Mouse (Mus musculus) hindbrain, embryonic 13.5 days (tissue): ENCODE measurements at regions not wholly inside any gene's neighbourhood (a gene's known extent, or its start where the extent isn't known, plus 50 kb on each side); places are given as distances from the start of the nearest gene placed in this dataset.
A peak's percentile ranks its signal among the peaks of the same experiment; 100 is the strongest.

Experiments
- ATAC-seq: fragments of 200-750 bp; cut with Nextera tagmentation; 2 replicates; pipeline ENCODE4 v1.8.0; 2017; ENCODE audit warnings: moderate TSS enrichment; ENCODE audit not compliant: low FRiP score
- H3K27ac ChIP-seq: fragments of 300-500 bp; sonication (generic); 2 replicates; pipeline ENCODE4 v1.5.1; 2015; ENCODE audit warnings: inconsistent platforms, mild to moderate bottlenecking, moderate library complexity
- H3K27me3 ChIP-seq: fragments of 300-500 bp; sonication (generic); 2 replicates; pipeline ENCODE4 v1.6.1; 2015; ENCODE audit warnings: mild to moderate bottlenecking, inconsistent platforms
- H3K36me3 ChIP-seq: fragments of 300-500 bp; sonication (generic); 2 replicates; pipeline ENCODE4 v1.6.1; 2015; ENCODE audit warnings: mild to moderate bottlenecking, inconsistent platforms
- H3K4me1 ChIP-seq: fragments of 300-500 bp; sonication (generic); replicated peaks from 2 replicates; pipeline ENCODE4 v1.6.1; 2015; ENCODE audit warnings: inconsistent platforms
- H3K4me2 ChIP-seq: fragments of 300-500 bp; sonication (generic); 2 replicates; pipeline ENCODE4 v1.6.1; 2015; ENCODE audit warnings: inconsistent platforms, mild to moderate bottlenecking, moderate library complexity
- H3K4me3 ChIP-seq: fragments of 300-500 bp; sonication (generic); 2 replicates; pipeline ENCODE4 v1.5.1; 2015; ENCODE audit warnings: mild to moderate bottlenecking, inconsistent platforms
- H3K9ac ChIP-seq: fragments of 300-500 bp; sonication (generic); 2 replicates; pipeline ENCODE4 v1.6.1; 2015; ENCODE audit warnings: mild to moderate bottlenecking, inconsistent platforms
- H3K9me3 ChIP-seq: fragments of 300-500 bp; sonication (generic); 2 replicates; pipeline ENCODE4 v1.6.1; 2016; ENCODE audit warnings: inconsistent platforms
- WGBS: fragments of 180-500 bp; shearing (Covaris S2); methylation state at CpG from one replicate; pipeline ENCODE4 v1.1.7; 2015; 5-methylcytosine and 5-hydroxymethylcytosine counted together

DNA sequence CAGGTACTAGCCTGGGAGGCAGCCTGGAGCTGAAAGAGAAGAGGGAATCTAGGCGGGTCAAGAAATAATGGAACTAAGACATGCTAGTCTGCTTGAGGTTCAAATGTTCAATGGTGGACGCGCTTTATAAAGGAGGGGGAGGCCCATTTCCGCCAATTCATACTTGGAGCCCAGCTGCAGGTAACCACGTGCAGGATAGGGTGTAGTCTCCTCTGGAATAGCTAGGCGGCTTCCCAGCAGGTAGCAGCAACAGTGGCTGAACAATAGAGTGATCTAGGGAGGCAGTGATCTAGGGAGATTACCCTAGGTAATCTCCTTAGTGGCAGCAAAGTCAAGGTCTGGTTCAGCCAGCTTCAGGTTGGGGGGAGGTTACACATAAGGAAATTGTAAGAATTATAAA, 134.6 kb downstream of the Sh2d4b start:
- Histone ChIP-seq H3K27ac (no peak overlapping the region), H3K27me3 (no peaks in the 10 kb centered on the region), H3K4me3 (no peak overlapping the region), H3K4me2 (no peak overlapping the region), H3K4me1 (no peaks in the 10 kb centered on the region), H3K9me3 (no peaks in the 10 kb centered on the region), H3K36me3 (no peaks in the 10 kb centered on the region), H3K9ac (no peak overlapping the region)
- 52% methylated on average over 6 of the region's 6 CpGs for WGBS
- ATAC-seq: no peak

DNA sequence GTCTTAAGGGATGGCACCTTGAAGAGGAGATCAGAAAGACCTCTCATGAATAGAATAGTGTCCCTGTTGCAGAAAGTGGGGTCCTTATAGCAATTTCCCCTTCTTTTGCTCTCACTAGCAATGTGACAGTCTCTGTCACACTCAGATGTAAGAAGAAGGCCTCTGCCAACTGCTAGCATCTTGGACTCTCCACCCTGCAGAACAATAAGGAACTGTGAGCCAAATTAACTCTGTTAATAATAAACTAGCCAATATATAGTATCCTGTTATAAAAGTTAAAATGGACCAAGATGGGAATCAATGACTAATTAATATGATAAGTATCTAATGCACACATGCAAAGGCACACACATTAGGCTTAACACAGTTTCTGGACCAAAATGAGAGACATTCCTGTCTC, 152.5 kb downstream of the Sh2d4b start:
- no peak overlapping the region for H3K4me3 ChIP-seq
- no peaks in the 10 kb centered on the region for H3K36me3 ChIP-seq
- no peak for ATAC-seq
- H3K4me1 ChIP-seq: no peaks in the 10 kb centered on the region
- H3K4me2 ChIP-seq: no peak overlapping the region
- no peak overlapping the region for H3K9ac ChIP-seq
- no peak overlapping the region for H3K27ac ChIP-seq
- no peaks in the 10 kb centered on the region for H3K27me3 ChIP-seq
- H3K9me3 ChIP-seq: no peaks in the 10 kb centered on the region

DNA sequence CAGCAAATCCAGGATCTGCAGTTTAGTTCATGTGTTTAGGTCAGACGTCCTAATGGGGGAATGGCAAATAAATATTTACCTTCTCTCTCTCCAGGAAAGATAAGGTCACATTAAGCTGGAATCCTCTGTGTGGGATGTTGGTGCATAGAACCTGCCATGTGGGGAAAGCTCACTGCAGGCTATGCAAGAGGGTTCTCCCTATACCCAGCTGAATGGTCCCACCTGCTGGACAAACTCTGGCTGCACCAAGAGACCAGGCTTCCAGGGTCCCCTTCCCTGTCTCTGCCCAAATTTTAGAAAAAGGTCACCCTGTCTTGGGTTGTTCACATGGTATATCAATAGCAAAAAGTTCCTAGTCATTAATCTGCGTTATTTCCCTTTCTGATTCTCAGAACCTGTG, 161.2 kb downstream of the Sh2d4b start:
- Histone ChIP-seq H3K9me3 (no peaks in the 10 kb centered on the region), H3K27me3 (no peaks in the 10 kb centered on the region), H3K4me2 (no peak overlapping the region), H3K4me3 (no peak overlapping the region), H3K4me1 (no peaks in the 10 kb centered on the region), H3K36me3 (no peaks in the 10 kb centered on the region), H3K9ac (no peak overlapping the region), H3K27ac (no peak overlapping the region)
- 90% methylated on average over 2 of the region's 2 CpGs for WGBS
- no peak for ATAC-seq

- 50% methylated on average over 4 of the region's 4 CpGs for WGBS
- Histone ChIP-seq H3K9ac (no peak overlapping the region), H3K27me3 (no peaks in the 10 kb centered on the region), H3K36me3 (no peaks in the 10 kb centered on the region), H3K9me3 (no peaks in the 10 kb centered on the region), H3K4me2 (no peak overlapping the region), H3K27ac (peak overlapping the region; percentile 31; the same call in 1 of the 2 replicates), H3K4me1 (peaks cover 10% of the 10 kb centered on the region), H3K4me3 (no peak overlapping the region)
- peak; percentile 73 for ATAC-seq
These were observed 184.0 kb downstream of the Sh2d4b start for GRCm38 (mm10) chr14:40708981-40709531.

DNA sequence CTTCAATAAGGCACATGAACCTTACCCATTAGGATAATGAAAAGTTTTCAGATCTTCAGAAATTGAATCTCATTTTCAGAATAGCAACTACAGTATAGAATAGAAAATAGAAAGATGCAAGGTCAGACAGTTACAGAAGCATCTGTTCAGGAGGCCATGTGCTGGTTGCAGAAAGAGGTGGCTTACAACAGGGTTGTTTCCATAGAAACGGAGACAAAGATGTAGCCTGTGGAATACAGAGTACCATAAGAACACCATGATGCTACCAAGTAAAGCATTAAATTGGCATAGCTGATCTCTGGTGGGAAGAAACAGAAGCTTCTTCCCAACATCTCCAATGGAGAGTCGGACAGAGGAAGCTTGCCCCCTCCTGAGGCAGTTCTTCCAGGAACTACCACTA, 185.6 kb downstream of the Sh2d4b start:
- H3K4me2 ChIP-seq: no peak overlapping the region
- ATAC-seq: no peak
- 74% methylated on average over 2 of the region's 2 CpGs for WGBS
- no peaks in the 10 kb centered on the region for H3K36me3 ChIP-seq
- no peak overlapping the region for H3K4me3 ChIP-seq
- H3K9me3 ChIP-seq: no peaks in the 10 kb centered on the region
- no peaks in the 10 kb centered on the region for H3K27me3 ChIP-seq
- H3K27ac ChIP-seq: no peak overlapping the region
- H3K4me1 ChIP-seq: peaks cover 10% of the 10 kb centered on the region
- H3K9ac ChIP-seq: no peak overlapping the region

DNA sequence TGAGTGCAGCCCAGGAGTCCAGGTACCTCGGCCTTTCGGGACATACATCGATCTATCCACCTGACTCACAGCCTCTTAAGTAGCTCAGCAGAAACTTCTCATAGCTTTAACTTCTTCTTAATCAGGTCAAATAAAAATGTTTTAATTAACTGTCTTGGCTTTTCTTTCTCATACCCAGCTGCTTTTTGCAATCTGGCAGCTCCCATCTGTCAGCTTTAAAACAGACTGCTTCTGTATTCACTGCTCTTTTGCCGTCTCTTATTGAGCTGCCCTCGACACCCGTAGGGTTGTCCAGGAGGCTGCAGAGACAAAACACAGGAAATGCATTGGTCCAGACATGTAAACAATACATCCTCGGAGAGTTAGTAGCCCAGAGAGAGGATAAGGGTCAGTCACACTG, 189.6 kb downstream of the Sh2d4b start:
- 54% methylated on average over 7 of the region's 7 CpGs for WGBS
- Histone ChIP-seq H3K27me3 (no peaks in the 10 kb centered on the region), H3K9me3 (no peaks in the 10 kb centered on the region; the same call in 1 of the 2 replicates), H3K4me2 (no peak overlapping the region), H3K27ac (no peak overlapping the region), H3K36me3 (no peaks in the 10 kb centered on the region), H3K4me1 (peaks cover 10% of the 10 kb centered on the region), H3K9ac (no peak overlapping the region), H3K4me3 (no peak overlapping the region)
- no peak for ATAC-seq

DNA sequence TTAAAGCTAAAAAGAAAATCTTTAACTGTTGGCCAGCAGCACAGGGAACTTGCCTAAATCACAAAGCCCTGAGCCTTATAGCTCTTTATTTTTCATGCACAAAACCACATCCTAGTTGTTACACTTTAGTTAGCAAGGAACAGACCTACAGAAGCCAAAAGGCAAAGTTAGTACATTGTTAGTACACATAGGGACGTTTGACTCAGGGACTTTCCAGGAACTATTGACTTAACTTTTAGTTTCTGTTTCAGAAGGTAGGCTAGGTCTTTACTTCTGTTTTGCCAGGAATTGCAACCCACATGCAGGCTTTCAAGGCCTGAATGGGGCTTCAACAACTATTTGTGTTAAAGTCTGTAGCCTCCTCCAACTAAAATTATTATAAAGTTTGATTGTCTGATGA, 211.4 kb downstream of the Sh2d4b start:
- H3K4me3 ChIP-seq: no peak overlapping the region
- no peaks in the 10 kb centered on the region for H3K4me1 ChIP-seq
- H3K4me2 ChIP-seq: no peak overlapping the region
- no peak overlapping the region for H3K9ac ChIP-seq
- no peaks in the 10 kb centered on the region for H3K36me3 ChIP-seq
- H3K9me3 ChIP-seq: no peaks in the 10 kb centered on the region
- no peak for ATAC-seq
- 73% methylated on average over 1 of the region's 1 CpGs for WGBS
- no peak overlapping the region for H3K27ac ChIP-seq
- no peaks in the 10 kb centered on the region for H3K27me3 ChIP-seq

- Histone ChIP-seq H3K9me3 (no peaks in the 10 kb centered on the region), H3K4me2 (no peak overlapping the region), H3K36me3 (no peaks in the 10 kb centered on the region), H3K4me3 (no peak overlapping the region), H3K9ac (no peak overlapping the region), H3K4me1 (no peaks in the 10 kb centered on the region), H3K27me3 (no peaks in the 10 kb centered on the region), H3K27ac (no peak overlapping the region)
- no peak for ATAC-seq
- WGBS: 55% methylated on average over 1 of the region's 1 CpGs
These were observed 239.5 kb downstream of the Sh2d4b start for GRCm38 (mm10) chr14:40653558-40653957.
